Mouse (Mus musculus) adrenal gland, adult 8-10 months (tissue): ENCODE measurements around the gene Limch1. TPM values are rescaled to one million over a fixed set of nuclear protein-coding genes. Genes with fewer than 3 reads are reported as not detected.
A peak's percentile ranks its signal among the peaks of the same experiment; 100 is the strongest.

ENCODE experiments used
- DNase-seq: peaks from one replicate; pipeline ENCODE4 v3.0.0; 2022
- total RNA-seq, 4 experiments: library from RNA; stranded (reverse); gene quantifications; 2 replicates each; pipeline ENCODE4 v1.2.4; 2022

Limch1 gene
- total RNA-seq, 4 experiments from 2014 or later = 68.6 to 110 (median 87.5) TPM

- no peak for DNase-seq
These were observed 187.6 kb downstream of the Limch1 start for GRCm38 (mm10) chr5:66933134-66933804.

GRCm38 (mm10) chr5:66934585-66934984, 189.0 kb downstream of the Limch1 start:
- no peak for DNase-seq

GRCm38 (mm10) chr5:66937376-66937775, 191.7 kb downstream of the Limch1 start:
- DNase-seq = no peak

GRCm38 (mm10) chr5:66941710-66942450, 196.3 kb downstream of the Limch1 start:
- DNase-seq = peak; percentile 39

GRCm38 (mm10) chr5:66942922-66943321, 197.3 kb downstream of the Limch1 start:
- no peak for DNase-seq

GRCm38 (mm10) chr5:66943521-66943920, 197.9 kb downstream of the Limch1 start:
- no peak for DNase-seq

GRCm38 (mm10) chr5:66947958-66948357, 202.3 kb downstream of the Limch1 start:
- DNase-seq = no peak

GRCm38 (mm10) chr5:66949098-66949692, 203.6 kb downstream of the Limch1 start:
- DNase-seq = no peak

GRCm38 (mm10) chr5:66953375-66953774, 207.7 kb downstream of the Limch1 start:
- no peak for DNase-seq

GRCm38 (mm10) chr5:66953971-66954644, 208.5 kb downstream of the Limch1 start:
- no peak for DNase-seq

- DNase-seq = no peak
These were observed 209.6 kb downstream of the Limch1 start for GRCm38 (mm10) chr5:66955245-66955644.

GRCm38 (mm10) chr5:66957656-66958055, 212.0 kb downstream of the Limch1 start:
- DNase-seq = no peak

- DNase-seq = no peak
These were observed 212.5 kb downstream of the Limch1 start for GRCm38 (mm10) chr5:66958118-66958517.

- no peak for DNase-seq
These were observed 214.3 kb downstream of the Limch1 start for GRCm38 (mm10) chr5:66959968-66960367.

GRCm38 (mm10) chr5:66965442-66965841, 219.8 kb downstream of the Limch1 start:
- no peak for DNase-seq

- no peak for DNase-seq
These were observed 221.5 kb downstream of the Limch1 start for GRCm38 (mm10) chr5:66967147-66967546.

GRCm38 (mm10) chr5:66967646-66968045, 222.0 kb downstream of the Limch1 start:
- no peak for DNase-seq

- no peak for DNase-seq
These were observed 222.6 kb downstream of the Limch1 start for GRCm38 (mm10) chr5:66968059-66968833.

GRCm38 (mm10) chr5:66968925-66969711, 223.5 kb downstream of the Limch1 start:
- no peak for DNase-seq

- peak; percentile 16 for DNase-seq
These were observed 230.0 kb downstream of the Limch1 start for GRCm38 (mm10) chr5:66975621-66976020.
